Mouse (Mus musculus) C2C12 (cell line): ENCODE results near the gene Gm13762.
"Not testable (repeated sequence)": the region's sequence is repeated elsewhere in the genome, so short reads cannot be mapped to it uniquely, and the experiment has no call there.

Experiments used
- CEBPB ChIP-seq: IDR thresholded peaks from one replicate; pipeline ENCODE4 v1.6.1; 2011; ENCODE audit warnings: low read depth, mild to moderate bottlenecking, control low read depth, moderate library complexity
- CTCF ChIP-seq: IDR thresholded peaks from one replicate; pipeline ENCODE4 v1.5.1; 2011; ENCODE audit not compliant: control insufficient read depth, insufficient read depth, insufficient read length
- FOSL1 ChIP-seq: IDR thresholded peaks from one replicate; pipeline ENCODE4 v1.8.0; 2011; ENCODE audit warnings: mild to moderate bottlenecking, low read length; ENCODE audit not compliant: poor library complexity, insufficient read depth, severe bottlenecking
- MAX ChIP-seq: IDR thresholded peaks from one replicate; pipeline ENCODE4 v1.6.1; 2011; ENCODE audit warnings: mild to moderate bottlenecking, control low read depth
- MYOD1 ChIP-seq: IDR thresholded peaks from one replicate; pipeline ENCODE4 v1.6.1; 2011; ENCODE audit warnings: low read depth; ENCODE audit not compliant: control insufficient read depth, insufficient read length
- USF1 ChIP-seq: IDR thresholded peaks from one replicate; pipeline ENCODE4 v1.6.1; 2011; ENCODE audit warnings: low read depth, mild to moderate bottlenecking, control low read depth, moderate library complexity

- not testable (repeated sequence) for TF ChIP-seq CEBPB, CTCF, MAX, USF1, FOSL1, MYOD1
Observed at GRCm38 (mm10) chr2:89021436-89021835, 41.4 kb upstream of the Gm13762 start.
